Mouse (Mus musculus) CD4-positive naive resting alpha-beta T cell, adult 76 days (primary cell): Measurements from ENCODE around the gene Skint1. TPM values are rescaled to one million over a fixed set of nuclear protein-coding genes. Genes with fewer than 3 reads are reported as not detected.

ENCODE experiments used
- total RNA-seq: library from RNA; stranded (reverse); gene quantifications from one replicate; pipeline ENCODE4 v1.2.4, GENCODE M21; 2023

Skint1 gene
- not detected for total RNA-seq

DNA sequence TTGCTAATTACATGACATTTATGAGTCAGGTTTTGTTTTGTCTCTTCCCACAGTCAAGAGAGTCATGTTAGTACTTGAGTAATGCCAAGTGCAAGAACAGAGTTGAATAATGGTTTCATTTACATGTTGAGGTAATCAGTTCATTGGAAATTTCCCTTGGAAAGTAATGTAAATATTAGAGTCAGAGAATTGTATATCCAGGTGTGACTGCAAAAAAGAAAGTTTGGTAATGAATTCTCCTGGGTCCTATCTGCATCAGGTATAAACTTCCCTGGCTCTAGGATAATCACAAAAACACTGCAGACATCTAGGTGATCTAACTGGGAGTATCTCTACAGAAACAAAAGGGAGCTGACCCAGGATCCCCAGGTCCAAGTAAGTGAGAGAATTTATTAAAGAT, at the start of gene Skint1:
TSS of gene Skint1 (plus strand) at position 301 of the 400 bp plus-strand sequence.

DNA sequence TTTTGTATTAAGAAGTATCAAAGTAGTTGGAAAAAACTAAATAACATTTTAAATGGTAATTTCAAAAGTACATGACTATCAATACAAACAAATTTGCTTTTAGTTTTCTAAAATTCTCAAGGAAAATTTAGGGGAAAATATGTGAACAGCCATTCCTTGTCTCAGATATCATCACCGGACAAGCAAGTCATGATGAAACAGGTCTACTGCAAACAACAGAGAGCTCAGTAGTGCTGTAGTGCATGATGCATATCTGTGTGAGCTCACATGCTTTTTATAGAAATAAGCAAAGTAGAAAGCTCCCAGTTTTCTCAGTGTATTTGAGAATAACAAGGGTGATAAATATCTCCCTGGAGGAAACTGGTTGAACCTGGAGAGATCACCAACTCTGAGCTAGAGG, 33.4 kb upstream of the Skint1 start, which contains the start of gene Skint7:
TSS of gene Skint7 (plus strand) at position 301 of the 400 bp plus-strand sequence.

DNA sequence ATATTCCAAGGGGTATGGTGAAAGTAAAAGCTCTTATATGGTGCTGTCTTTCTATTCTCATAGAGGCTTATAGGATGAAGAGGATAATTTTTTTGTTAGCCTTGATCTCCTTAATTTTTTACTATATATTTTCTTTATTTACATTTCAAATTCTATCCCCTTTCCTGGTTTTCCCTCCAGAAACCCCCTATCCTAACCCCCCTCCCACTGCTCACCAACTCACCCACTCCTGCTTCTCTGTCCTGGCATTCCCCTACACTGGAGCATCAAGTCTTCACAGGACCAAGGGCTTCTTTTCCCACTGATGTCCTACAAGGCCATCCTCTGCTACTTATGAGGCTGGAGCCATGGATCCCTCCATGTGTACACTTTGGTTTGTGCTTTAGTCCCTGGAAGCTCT, 65.6 kb downstream of the Skint1 start, which contains the start of gene Skint4:
TSS of gene Skint4 (plus strand) at position 301 of the 400 bp plus-strand sequence.

Other genes starting within 250 kb of the Skint1 start
- not detected for gene Slc5a9, start 103.4 kb upstream of the Skint1 start, total RNA-seq
- not detected for gene Skint8, start 86.9 kb upstream of the Skint1 start, total RNA-seq
- gene Skint7, start 33.3 kb upstream of the Skint1 start, total RNA-seq, result not detected
- gene Skint4, start 65.7 kb downstream of the Skint1 start, total RNA-seq, result not detected
- not detected for gene Skint3, start 226.0 kb downstream of the Skint1 start, total RNA-seq